Mouse (Mus musculus) neutrophil, adult 65 days (primary cell): ENCODE measurements around the gene Trit1. TPM values are rescaled to one million over a fixed set of nuclear protein-coding genes. Genes with fewer than 3 reads are reported as not detected.

Experiments used
- total RNA-seq: library from RNA; stranded (reverse); gene quantifications from 2 replicates; pipeline ENCODE4 v1.2.4, GENCODE M21; 2023

The Trit1 gene
- 4.1 and 7.0 TPM in 2 replicates for total RNA-seq

GRCm38 (mm10) chr4:123016451-123016957 lies at the start of gene Trit1:
Gene Trit1, plus strand, starts transcription at chr4:123016597.

GRCm38 (mm10) chr4:122995404-122996220 lies 20.8 kb upstream of the Trit1 start, which contains the start of gene Mycl:
Gene Mycl, plus strand, starts transcription at chr4:122995652.

Other genes with a start within 250 kb of the Trit1 start
- 44.4 and 44.5 TPM in 2 replicates for gene Ppt1, start 180.4 kb upstream of the Trit1 start, total RNA-seq
- 933 and 982 TPM in 2 replicates for gene Cap1, start 130.5 kb upstream of the Trit1 start, total RNA-seq
- 0.25 TPM in 1 of 2 replicates, not detected in the other for gene Mfsd2a, start 55.4 kb upstream of the Trit1 start, total RNA-seq
- gene Mycl, start 20.9 kb upstream of the Trit1 start, total RNA-seq = 0.60 and 1.00 TPM in 2 replicates
- gene Bmp8b, start 88.6 kb downstream of the Trit1 start, total RNA-seq = not detected in 2 replicates
- gene Oxct2b, start 99.7 kb downstream of the Trit1 start, total RNA-seq = not detected in 2 replicates
- gene Ppie, start 123.4 kb downstream of the Trit1 start, total RNA-seq = 16.3 and 18.4 TPM in 2 replicates
- not detected in 2 replicates for gene Hpcal4, start 166.6 kb downstream of the Trit1 start, total RNA-seq
- not detected in 2 replicates for gene Nt5c1a, start 184.9 kb downstream of the Trit1 start, total RNA-seq
- gene Heyl, start 217.0 kb downstream of the Trit1 start, total RNA-seq = 0.09 TPM in 1 of 2 replicates, not detected in the other
- 32.1 and 41.8 TPM in 2 replicates for gene Pabpc4, start 245.8 kb downstream of the Trit1 start, total RNA-seq